Mouse (Mus musculus) small intestine, adult 2 months (tissue): Measurements from ENCODE around the gene Tspan11. TPM values are rescaled to one million over a fixed set of nuclear protein-coding genes. Genes with fewer than 3 reads are reported as not detected.

Experiments used
- H3K27ac ChIP-seq: fragments of 200-500 bp; 2 replicates; pipeline ENCODE4 v1.5.1; 2012; ENCODE audit warnings: low read depth, low read length, control low read depth, inconsistent platforms; ENCODE audit not compliant: insufficient read depth
- H3K27me3 ChIP-seq: fragments of 200-500 bp; 2 replicates; pipeline ENCODE4 v1.6.1; 2012; ENCODE audit warnings: mild to moderate bottlenecking, moderate library complexity, low read length, inconsistent platforms; ENCODE audit not compliant: control insufficient read depth, insufficient read depth
- H3K36me3 ChIP-seq: fragments of 200-500 bp; 2 replicates; pipeline ENCODE4 v1.6.1; 2012; ENCODE audit warnings: mild to moderate bottlenecking, low read length, control low read depth, inconsistent platforms; ENCODE audit not compliant: control insufficient read depth, insufficient read depth
- H3K4me1 ChIP-seq: fragments of 200-500 bp; 2 replicates; pipeline ENCODE4 v1.6.1; 2012; ENCODE audit warnings: low read length, inconsistent platforms, mixed read lengths; ENCODE audit not compliant: control insufficient read depth, insufficient read depth, insufficient read length
- H3K4me3 ChIP-seq: fragments of 200-500 bp; 2 replicates; pipeline ENCODE4 v1.5.1; 2012; ENCODE audit warnings: low read depth, mild to moderate bottlenecking, control low read depth, inconsistent platforms, low read length, moderate library complexity
- CTCF ChIP-seq: fragments of 200-500 bp; IDR thresholded peaks from 2 replicates; pipeline ENCODE4 v1.5.1; 2012; ENCODE audit warnings: low read depth, mild to moderate bottlenecking, control low read depth, inconsistent platforms, low read length, moderate library complexity, mixed read lengths; ENCODE audit not compliant: insufficient replicate concordance, insufficient read length; ENCODE audit errors: extremely low read depth
- POLR2A ChIP-seq: fragments of 200-500 bp; IDR thresholded peaks from 2 replicates; pipeline ENCODE4 v1.6.1; 2012; ENCODE audit warnings: low read depth, mild to moderate bottlenecking, control low read depth, inconsistent platforms, low read length, moderate library complexity
- WGBS: fragments of 180-500 bp; shearing (Covaris S2); methylation state at CpG from one replicate; pipeline ENCODE4 v1.1.7; 2018; 5-methylcytosine and 5-hydroxymethylcytosine counted together
- polyA plus RNA-seq: library from polyadenylated mRNA; depleted of rRNA; stranded (reverse); fragments of >200 nt; gene quantifications from 2 replicates; pipeline ENCODE4 v1.2.3, GENCODE M21; 2012

Gene Tspan11
- polyA plus RNA-seq, 1 experiment, result 0.37 TPM

GRCm38 (mm10) chr6:127976695-127977094 is 89.3 kb downstream of the Tspan11 start:
- TF ChIP-seq CTCF (no peak), POLR2A (no peak)
- no peak overlapping the region for H3K27ac ChIP-seq
- H3K27me3 ChIP-seq, result no peaks in the 10 kb centered on the region
- 81% methylated on average over 6 of the region's 6 CpGs for WGBS
- no peaks in the 10 kb centered on the region; the same call in 1 of the 2 replicates for H3K4me1 ChIP-seq
- H3K36me3 ChIP-seq, result no peaks in the 10 kb centered on the region
- no peak overlapping the region for H3K4me3 ChIP-seq

GRCm38 (mm10) chr6:127978941-127979340 is 91.6 kb downstream of the Tspan11 start:
- Histone ChIP-seq H3K27me3 (no peaks in the 10 kb centered on the region), H3K4me3 (no peak overlapping the region), H3K4me1 (no peaks in the 10 kb centered on the region; the same call in 1 of the 2 replicates), H3K36me3 (no peaks in the 10 kb centered on the region), H3K27ac (no peak overlapping the region)
- no peak for TF ChIP-seq CTCF
- TF ChIP-seq POLR2A, result no peak
- WGBS, result 53% methylated on average over 20 of the region's 20 CpGs

- TF ChIP-seq CTCF (no peak), POLR2A (no peak)
- Histone ChIP-seq H3K4me1 (no peaks in the 10 kb centered on the region), H3K4me3 (no peak overlapping the region), H3K27me3 (no peaks in the 10 kb centered on the region), H3K36me3 (no peaks in the 10 kb centered on the region), H3K27ac (no peak overlapping the region)
- 98% methylated on average over 5 of the region's 5 CpGs for WGBS
Measured at GRCm38 (mm10) chr6:127979831-127980230, 92.4 kb downstream of the Tspan11 start.

- H3K4me3 ChIP-seq, result no peak overlapping the region
- no peaks in the 10 kb centered on the region for H3K27me3 ChIP-seq
- H3K27ac ChIP-seq, result no peak overlapping the region
- TF ChIP-seq POLR2A (no peak), CTCF (no peak)
- no peaks in the 10 kb centered on the region for H3K36me3 ChIP-seq
- 46% methylated on average over 11 of the region's 11 CpGs for WGBS
- H3K4me1 ChIP-seq, result no peaks in the 10 kb centered on the region
Measured at GRCm38 (mm10) chr6:127980381-127981045, 93.1 kb downstream of the Tspan11 start.

GRCm38 (mm10) chr6:127981176-127981575 is 93.8 kb downstream of the Tspan11 start:
- H3K36me3 ChIP-seq, result no peaks in the 10 kb centered on the region
- no peaks in the 10 kb centered on the region for H3K4me1 ChIP-seq
- H3K27ac ChIP-seq, result no peak overlapping the region
- TF ChIP-seq CTCF (no peak), POLR2A (no peak)
- WGBS, result 18% methylated on average over 8 of the region's 8 CpGs
- H3K4me3 ChIP-seq, result no peak overlapping the region
- H3K27me3 ChIP-seq, result no peaks in the 10 kb centered on the region

GRCm38 (mm10) chr6:127986357-127986756 is 99.0 kb downstream of the Tspan11 start:
- Histone ChIP-seq H3K4me3 (no peak overlapping the region), H3K4me1 (peaks cover 4% of the 10 kb centered on the region; the same call in 1 of the 2 replicates), H3K27me3 (no peaks in the 10 kb centered on the region), H3K27ac (no peak overlapping the region), H3K36me3 (no peaks in the 10 kb centered on the region)
- 53% methylated on average over 9 of the region's 9 CpGs for WGBS
- TF ChIP-seq POLR2A, result no peak
- no peak for TF ChIP-seq CTCF

- no peaks in the 10 kb centered on the region for H3K27me3 ChIP-seq
- TF ChIP-seq CTCF (no peak), POLR2A (no peak)
- 83% methylated on average over 14 of the region's 14 CpGs for WGBS
- peaks cover 4% of the 10 kb centered on the region; the same call in 1 of the 2 replicates for H3K4me1 ChIP-seq
- H3K36me3 ChIP-seq, result no peaks in the 10 kb centered on the region
- no peak overlapping the region for H3K27ac ChIP-seq
- no peak overlapping the region for H3K4me3 ChIP-seq
Measured at GRCm38 (mm10) chr6:127987374-127987773, 100.0 kb downstream of the Tspan11 start.
